Mouse (Mus musculus): ENCODE measurements around the gene Gm15217. TPM values are rescaled to one million over a fixed set of nuclear protein-coding genes. Genes with fewer than 3 reads are reported as not detected.
A peak's percentile ranks its signal among the peaks of the same experiment; 100 is the strongest.

Gm15217 gene
- 0.69 and 1.2 TPM in 2 replicates for polyA plus RNA-seq (2014; fragmentation: Nextera tagmentation; extraction: Ambion mirVana)

DNA sequence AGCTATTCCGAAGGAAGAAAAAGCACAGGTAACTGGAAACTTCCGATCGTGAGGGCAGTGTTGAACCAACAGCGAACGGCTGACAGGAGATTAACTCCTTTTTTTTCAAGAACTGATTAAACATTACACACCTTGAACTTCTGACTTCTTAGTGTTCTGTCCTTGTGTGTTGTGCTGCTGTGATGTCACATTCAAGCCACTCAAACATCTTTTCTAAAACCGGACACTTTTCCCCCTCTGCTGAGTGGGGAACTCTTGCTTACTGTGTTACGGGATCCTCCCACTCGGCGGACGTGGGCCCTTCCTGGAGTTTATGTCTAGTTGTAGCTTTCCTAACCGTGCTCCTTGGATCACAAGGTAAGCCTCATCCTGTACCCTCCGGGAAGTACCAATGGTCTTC lies at the start of gene Gm15217:
Gene Gm15217, plus strand, starts transcription at position 130 of the 400 bp plus-strand sequence.
- peaks cover 13% of the 10 kb centered on the region for H3K4me1 ChIP-seq (replicated peaks; ENCODE audit: control insufficient read depth, insufficient read depth, low read length)
- ATAC-seq (replicated peaks; ENCODE audit: low FRiP score, low TSS enrichment, low read depth), result no peak
- peak within 1 kb of the TSS; percentile 49 for H3K4me2 ChIP-seq (ENCODE audit: low read length)
- 0 out of 2 replicates have a peak within 1 kb of the TSS, but pooled peaks have one; percentile 15 for H3K4me3 ChIP-seq (ENCODE audit: low read depth, low read length)
- H3K36me3 ChIP-seq (ENCODE audit: control insufficient read depth, insufficient read depth, low read length), result peaks cover 23% of the 10 kb centered on the region
- H3K27ac ChIP-seq (ENCODE audit: low read depth), result no peak within 1 kb of the TSS
- WGBS, result 80% methylated on average over 12 of the region's 12 CpGs
- H3K9ac ChIP-seq (ENCODE audit: low read length), result no peak within 1 kb of the TSS
- no peak for DNase-seq (ENCODE audit: low spot score)
- no peaks in the 10 kb centered on the region for H3K9me3 ChIP-seq (ENCODE audit: control insufficient read depth, low read length)
- 0 out of 2 replicates have a peak, but pooled peaks cover 11% of the 10 kb centered on the region for H3K27me3 ChIP-seq (replicated peaks; ENCODE audit: control insufficient read depth, insufficient read depth, low read length)

DNA sequence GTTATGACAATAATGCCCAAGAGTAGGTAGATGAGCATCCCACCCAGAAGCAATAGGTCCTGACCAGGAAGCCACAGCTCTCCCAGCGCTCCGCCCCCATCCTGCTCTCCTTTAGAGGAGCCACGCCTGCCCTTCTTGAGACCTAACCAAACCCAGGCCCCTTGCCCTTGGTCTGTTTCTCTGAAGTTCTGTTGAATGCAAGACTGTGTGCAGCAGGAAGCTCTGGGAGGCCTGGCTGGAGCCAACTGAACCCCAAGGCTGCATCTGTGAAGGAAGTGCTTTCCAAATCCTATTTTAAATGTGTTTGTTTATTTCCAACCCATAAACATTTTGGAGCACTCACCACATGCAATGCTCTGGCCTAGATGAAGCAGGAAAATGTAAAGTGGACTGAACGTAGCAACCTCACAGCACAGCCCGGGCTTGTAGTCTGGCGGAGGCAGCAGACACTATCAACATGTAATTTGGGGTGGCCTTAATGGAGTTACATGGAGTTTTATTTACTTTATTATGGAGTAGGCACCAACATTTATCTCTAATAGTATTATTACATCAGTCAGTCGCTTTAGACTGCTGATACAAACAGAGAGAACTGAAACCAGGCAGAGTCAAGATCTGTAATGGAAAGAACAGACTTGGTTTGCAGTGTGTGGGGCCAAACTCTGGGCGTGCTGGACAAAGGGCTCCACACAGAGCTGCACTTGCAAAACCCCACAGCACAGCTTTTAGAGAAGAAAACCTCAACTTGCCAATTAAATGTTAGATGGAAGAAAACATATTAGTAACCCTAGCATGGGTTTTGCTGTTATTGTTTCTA lies 45.6 kb upstream of the Gm15217 start:
- DNase-seq (ENCODE audit: low spot score) (no peak), ATAC-seq (replicated peaks; ENCODE audit: low FRiP score, low TSS enrichment, low read depth) (no peak)
- Histone ChIP-seq H3K4me2 (ENCODE audit: low read length) (no peak overlapping the region), H3K4me1 (replicated peaks; ENCODE audit: control insufficient read depth, insufficient read depth, low read length) (peaks cover 4% of the 10 kb centered on the region; the same call in 1 of the 2 replicates), H3K36me3 (ENCODE audit: control insufficient read depth, insufficient read depth, low read length) (no peaks in the 10 kb centered on the region), H3K9ac (ENCODE audit: low read length) (no peak overlapping the region), H3K4me3 (ENCODE audit: low read depth, low read length) (no peak overlapping the region), H3K9me3 (ENCODE audit: control insufficient read depth, low read length) (no peaks in the 10 kb centered on the region), H3K27me3 (replicated peaks; ENCODE audit: control insufficient read depth, insufficient read depth, low read length) (no peaks in the 10 kb centered on the region), H3K27ac (ENCODE audit: low read depth) (no peak overlapping the region; the same call in 1 of the 2 replicates)
- WGBS, result 57% methylated on average over 8 of the region's 8 CpGs

DNA sequence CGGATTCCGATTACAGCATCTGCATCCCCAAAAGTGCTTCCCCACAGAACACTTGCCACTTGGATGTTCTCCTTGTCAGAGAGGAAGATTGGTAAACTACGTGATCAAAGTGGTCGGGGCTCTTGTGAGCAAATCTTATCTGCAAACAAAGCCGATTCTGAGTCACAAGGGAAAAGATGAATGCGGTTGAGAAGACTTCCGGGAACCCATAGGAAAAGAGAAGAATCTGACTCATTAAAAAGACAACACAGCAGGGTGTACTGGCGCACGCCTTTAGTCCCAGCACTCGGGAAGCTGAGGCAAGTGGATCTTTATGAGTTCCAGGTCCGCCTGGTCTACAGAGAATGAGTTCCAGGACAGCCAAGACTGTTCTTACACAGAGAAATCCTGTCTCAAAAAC lies 40.4 kb upstream of the Gm15217 start:
- Histone ChIP-seq H3K4me2 (ENCODE audit: low read length) (no peak overlapping the region), H3K9ac (ENCODE audit: low read length) (no peak overlapping the region), H3K4me3 (ENCODE audit: low read depth, low read length) (no peak overlapping the region), H3K27me3 (replicated peaks; ENCODE audit: control insufficient read depth, insufficient read depth, low read length) (no peaks in the 10 kb centered on the region), H3K9me3 (ENCODE audit: control insufficient read depth, low read length) (no peaks in the 10 kb centered on the region), H3K4me1 (replicated peaks; ENCODE audit: control insufficient read depth, insufficient read depth, low read length) (no peaks in the 10 kb centered on the region), H3K36me3 (ENCODE audit: control insufficient read depth, insufficient read depth, low read length) (no peaks in the 10 kb centered on the region), H3K27ac (ENCODE audit: low read depth) (no peak overlapping the region)
- DNase-seq (ENCODE audit: low spot score) (no peak), ATAC-seq (replicated peaks; ENCODE audit: low FRiP score, low TSS enrichment, low read depth) (no peak)
- 75% methylated on average over 11 of the region's 11 CpGs for WGBS

DNA sequence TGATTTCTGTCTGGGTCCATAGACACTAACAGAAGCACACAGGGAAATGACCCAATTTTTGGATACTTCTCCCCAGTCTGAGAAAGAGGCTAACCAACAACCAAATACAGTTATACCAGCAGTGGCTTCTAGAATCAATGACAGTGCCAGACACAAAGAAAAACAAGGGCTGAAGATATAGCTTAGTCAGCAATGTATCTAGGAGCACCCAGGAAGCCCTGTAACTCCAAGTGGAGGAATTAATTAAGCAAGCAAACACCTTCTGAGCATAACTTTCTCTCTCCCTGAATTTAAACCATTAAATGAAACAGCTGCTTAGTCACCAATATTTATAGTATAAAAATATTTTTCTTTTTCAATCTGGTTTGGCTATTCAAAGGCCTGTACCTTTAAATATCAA lies 34.5 kb upstream of the Gm15217 start:
- Histone ChIP-seq H3K27me3 (replicated peaks; ENCODE audit: control insufficient read depth, insufficient read depth, low read length) (no peaks in the 10 kb centered on the region), H3K9ac (ENCODE audit: low read length) (no peak overlapping the region), H3K27ac (ENCODE audit: low read depth) (no peak overlapping the region), H3K4me1 (replicated peaks; ENCODE audit: control insufficient read depth, insufficient read depth, low read length) (no peaks in the 10 kb centered on the region), H3K36me3 (ENCODE audit: control insufficient read depth, insufficient read depth, low read length) (no peaks in the 10 kb centered on the region), H3K4me2 (ENCODE audit: low read length) (no peak overlapping the region), H3K9me3 (ENCODE audit: control insufficient read depth, low read length) (peaks cover 7% of the 10 kb centered on the region), H3K4me3 (ENCODE audit: low read depth, low read length) (no peak overlapping the region)
- DNase-seq (ENCODE audit: low spot score) (no peak), ATAC-seq (replicated peaks; ENCODE audit: low FRiP score, low TSS enrichment, low read depth) (no peak)

DNA sequence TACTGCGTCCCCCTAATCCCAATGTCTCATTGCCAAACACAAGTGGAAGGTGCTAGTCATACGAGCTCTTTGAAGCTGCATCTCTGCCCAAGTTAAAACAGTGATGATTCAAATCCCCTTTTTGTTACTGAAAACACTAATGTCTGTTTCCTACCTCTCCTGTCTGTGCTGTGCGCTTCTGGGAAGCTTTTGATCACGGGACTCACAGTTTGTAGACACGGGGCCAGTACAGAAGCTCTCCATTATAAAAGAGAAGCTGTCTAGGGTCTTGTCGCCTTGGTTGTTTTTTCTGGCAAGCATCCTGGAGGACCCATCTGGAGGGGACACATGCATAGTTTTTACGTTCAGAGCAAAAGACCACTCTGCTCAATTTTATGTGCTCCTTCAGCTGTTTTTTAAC lies 21.9 kb upstream of the Gm15217 start:
- DNase-seq (ENCODE audit: low spot score) (no peak), ATAC-seq (replicated peaks; ENCODE audit: low FRiP score, low TSS enrichment, low read depth) (no peak)
- Histone ChIP-seq H3K4me1 (replicated peaks; ENCODE audit: control insufficient read depth, insufficient read depth, low read length) (no peaks in the 10 kb centered on the region), H3K36me3 (ENCODE audit: control insufficient read depth, insufficient read depth, low read length) (no peaks in the 10 kb centered on the region), H3K9me3 (ENCODE audit: control insufficient read depth, low read length) (no peaks in the 10 kb centered on the region), H3K27ac (ENCODE audit: low read depth) (no peak overlapping the region), H3K9ac (ENCODE audit: low read length) (no peak overlapping the region), H3K4me3 (ENCODE audit: low read depth, low read length) (no peak overlapping the region), H3K27me3 (replicated peaks; ENCODE audit: control insufficient read depth, insufficient read depth, low read length) (no peaks in the 10 kb centered on the region), H3K4me2 (ENCODE audit: low read length) (no peak overlapping the region)
- 73% methylated on average over 7 of the region's 7 CpGs for WGBS

DNA sequence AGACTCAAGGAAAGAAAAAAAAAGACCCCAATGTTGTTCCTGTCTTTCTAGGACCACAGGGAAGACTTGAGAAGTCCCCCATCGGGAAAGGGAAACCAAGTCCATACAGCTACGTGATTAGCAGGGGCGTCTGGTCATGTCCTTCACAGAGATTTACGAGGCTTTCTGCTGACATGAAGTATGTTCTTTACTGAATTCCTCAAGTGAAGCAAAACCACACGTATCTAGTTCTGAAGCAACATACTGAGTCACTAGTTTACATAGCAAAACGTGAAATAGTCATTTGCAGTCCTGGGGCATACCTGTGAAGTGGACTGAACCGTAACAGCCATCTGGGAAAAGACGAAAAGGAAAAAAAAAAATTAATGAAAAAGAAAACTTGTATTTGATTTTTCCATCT lies 21.5 kb upstream of the Gm15217 start:
- Histone ChIP-seq H3K4me2 (ENCODE audit: low read length) (no peak overlapping the region), H3K9me3 (ENCODE audit: control insufficient read depth, low read length) (no peaks in the 10 kb centered on the region), H3K27me3 (replicated peaks; ENCODE audit: control insufficient read depth, insufficient read depth, low read length) (no peaks in the 10 kb centered on the region), H3K27ac (ENCODE audit: low read depth) (no peak overlapping the region), H3K36me3 (ENCODE audit: control insufficient read depth, insufficient read depth, low read length) (no peaks in the 10 kb centered on the region), H3K9ac (ENCODE audit: low read length) (no peak overlapping the region), H3K4me1 (replicated peaks; ENCODE audit: control insufficient read depth, insufficient read depth, low read length) (no peaks in the 10 kb centered on the region), H3K4me3 (ENCODE audit: low read depth, low read length) (no peak overlapping the region)
- no peak for DNase-seq (ENCODE audit: low spot score)
- 67% methylated on average over 8 of the region's 8 CpGs for WGBS
- no peak for ATAC-seq (replicated peaks; ENCODE audit: low FRiP score, low TSS enrichment, low read depth)

DNA sequence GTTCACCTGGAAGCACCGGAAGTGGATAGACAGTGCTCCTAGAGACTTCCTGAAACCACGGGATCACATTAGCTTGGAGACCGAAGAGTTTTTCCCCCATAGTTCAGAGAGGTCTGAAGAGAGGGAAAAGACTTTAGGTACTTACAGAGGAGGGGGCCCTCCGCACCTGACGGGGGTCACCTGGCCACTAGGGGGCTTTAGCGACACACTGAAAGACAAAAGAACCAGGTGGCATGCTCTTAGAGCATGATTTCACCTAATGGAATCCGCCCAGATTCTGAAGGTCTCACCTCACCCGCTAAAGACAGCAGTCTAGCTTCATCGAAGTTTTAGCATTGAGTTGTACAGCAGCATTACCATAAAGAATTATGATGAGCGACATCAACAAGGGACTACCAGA lies 16.0 kb upstream of the Gm15217 start:
- WGBS, result 43% methylated on average over 10 of the region's 10 CpGs
- DNase-seq (ENCODE audit: low spot score) (no peak), ATAC-seq (replicated peaks; ENCODE audit: low FRiP score, low TSS enrichment, low read depth) (no peak)
- no peak overlapping the region for H3K4me2 ChIP-seq (ENCODE audit: low read length)
- no peak overlapping the region for H3K9ac ChIP-seq (ENCODE audit: low read length)
- no peaks in the 10 kb centered on the region for H3K36me3 ChIP-seq (ENCODE audit: control insufficient read depth, insufficient read depth, low read length)
- H3K27ac ChIP-seq (ENCODE audit: low read depth), result no peak overlapping the region
- H3K4me1 ChIP-seq (replicated peaks; ENCODE audit: control insufficient read depth, insufficient read depth, low read length), result no peaks in the 10 kb centered on the region
- H3K4me3 ChIP-seq (ENCODE audit: low read depth, low read length), result no peak overlapping the region
- H3K9me3 ChIP-seq (ENCODE audit: control insufficient read depth, low read length), result no peaks in the 10 kb centered on the region
- no peaks in the 10 kb centered on the region for H3K27me3 ChIP-seq (replicated peaks; ENCODE audit: control insufficient read depth, insufficient read depth, low read length)

DNA sequence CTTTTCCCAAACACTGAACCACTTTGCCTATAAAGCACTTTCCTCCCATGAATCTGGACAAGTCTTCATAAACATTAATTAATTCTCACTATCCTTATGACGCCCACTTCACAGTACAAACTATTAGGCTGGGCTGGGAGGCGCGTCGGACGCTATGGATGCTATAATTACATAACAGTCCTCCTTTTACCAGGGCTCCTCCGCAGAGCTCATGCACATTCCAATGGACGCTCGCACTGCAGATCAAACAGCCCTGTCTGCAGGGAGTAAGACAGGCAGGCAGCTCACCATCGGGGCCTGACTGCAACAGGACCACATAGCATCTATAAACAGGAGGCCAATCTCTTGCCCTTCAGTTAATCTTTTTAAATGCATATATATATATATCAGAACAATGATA lies 6.8 kb upstream of the Gm15217 start:
- H3K27me3 ChIP-seq (replicated peaks; ENCODE audit: control insufficient read depth, insufficient read depth, low read length), result no peaks in the 10 kb centered on the region
- H3K4me2 ChIP-seq (ENCODE audit: low read length), result no peak overlapping the region
- no peaks in the 10 kb centered on the region for H3K36me3 ChIP-seq (ENCODE audit: control insufficient read depth, insufficient read depth, low read length)
- ATAC-seq (replicated peaks; ENCODE audit: low FRiP score, low TSS enrichment, low read depth) (no peak), DNase-seq (ENCODE audit: low spot score) (no peak)
- H3K4me3 ChIP-seq (ENCODE audit: low read depth, low read length), result no peak overlapping the region
- H3K9me3 ChIP-seq (ENCODE audit: control insufficient read depth, low read length), result no peaks in the 10 kb centered on the region
- WGBS, result 21% methylated on average over 9 of the region's 9 CpGs
- H3K9ac ChIP-seq (ENCODE audit: low read length), result no peak overlapping the region
- no peak overlapping the region for H3K27ac ChIP-seq (ENCODE audit: low read depth)
- H3K4me1 ChIP-seq (replicated peaks; ENCODE audit: control insufficient read depth, insufficient read depth, low read length), result no peaks in the 10 kb centered on the region

DNA sequence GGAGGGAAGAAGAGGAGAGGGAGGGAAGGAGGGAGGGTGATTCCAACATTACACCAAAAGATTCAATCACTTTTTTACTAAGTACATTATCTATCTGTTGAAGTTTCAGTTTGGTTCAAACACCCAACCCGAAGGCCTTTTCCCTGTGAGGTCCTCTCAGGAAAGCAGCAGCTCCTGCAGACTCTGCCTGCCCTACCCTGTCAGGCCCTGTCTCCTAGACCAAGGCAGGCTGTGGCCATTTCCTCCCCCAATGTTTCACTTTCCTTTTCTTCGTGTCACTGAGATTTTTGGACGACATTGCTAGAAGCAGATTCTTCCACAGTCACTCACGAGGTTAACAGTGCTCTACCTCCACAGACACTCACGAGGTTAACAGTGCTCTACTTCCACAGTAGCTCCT lies 3.4 kb upstream of the Gm15217 start:
- H3K27me3 ChIP-seq (replicated peaks; ENCODE audit: control insufficient read depth, insufficient read depth, low read length), result 0 out of 2 replicates have a peak, but pooled peaks cover 3% of the 10 kb centered on the region
- 73% methylated on average over 5 of the region's 5 CpGs for WGBS
- peaks cover 6% of the 10 kb centered on the region for H3K4me1 ChIP-seq (replicated peaks; ENCODE audit: control insufficient read depth, insufficient read depth, low read length)
- no peaks in the 10 kb centered on the region for H3K36me3 ChIP-seq (ENCODE audit: control insufficient read depth, insufficient read depth, low read length)
- H3K9ac ChIP-seq (ENCODE audit: low read length), result no peak overlapping the region
- ATAC-seq (replicated peaks; ENCODE audit: low FRiP score, low TSS enrichment, low read depth) (no peak), DNase-seq (ENCODE audit: low spot score) (no peak)
- H3K9me3 ChIP-seq (ENCODE audit: control insufficient read depth, low read length), result no peaks in the 10 kb centered on the region
- no peak overlapping the region for H3K4me3 ChIP-seq (ENCODE audit: low read depth, low read length)
- H3K4me2 ChIP-seq (ENCODE audit: low read length), result no peak overlapping the region
- no peak overlapping the region for H3K27ac ChIP-seq (ENCODE audit: low read depth)
